Mouse (Mus musculus): ENCODE results near the gene Morn4. TPM values are rescaled to one million over a fixed set of nuclear protein-coding genes. Genes with fewer than 3 reads are reported as not detected.
"Not testable (repeated sequence)": the region's sequence is repeated elsewhere in the genome, so short reads cannot be mapped to it uniquely, and the experiment has no call there.

Gene Morn4
- polyA plus RNA-seq, 1 experiment from 2014 or later: 15.2 TPM

- not testable (repeated sequence) for H3K4me2 ChIP-seq; ATAC-seq (ENCODE audit: insufficient number of reproducible peaks, low FRiP score); H3K27me3 ChIP-seq (replicated peaks); H3K4me3 ChIP-seq; H3K9me3 ChIP-seq (replicated peaks); H3K36me3 ChIP-seq; H3K9ac ChIP-seq; H3K27ac ChIP-seq (ENCODE audit: poor library complexity, severe bottlenecking); H3K4me1 ChIP-seq (replicated peaks)
- WGBS: 86% methylated on average over 5 of the region's 5 CpGs
Measured at GRCm38 (mm10) chr19:42081613-42082012, 4.5 kb downstream of the Morn4 start.

GRCm38 (mm10) chr19:42080469-42080868, 5.7 kb downstream of the Morn4 start:
- 81% methylated on average over 11 of the region's 11 CpGs for WGBS
- Histone ChIP-seq H3K27ac (ENCODE audit: poor library complexity, severe bottlenecking) (no peak overlapping the region), H3K27me3 (replicated peaks) (no peaks in the 10 kb centered on the region), H3K4me3 (no peak overlapping the region), H3K9ac (no peak overlapping the region), H3K9me3 (replicated peaks) (no peaks in the 10 kb centered on the region), H3K4me2 (no peak overlapping the region), H3K4me1 (replicated peaks) (peaks cover under 1% of the 10 kb centered on the region), H3K36me3 (peaks cover 7% of the 10 kb centered on the region)
- no peak for ATAC-seq (ENCODE audit: insufficient number of reproducible peaks, low FRiP score)

GRCm38 (mm10) chr19:42079950-42080349, 6.2 kb downstream of the Morn4 start:
- no peak for ATAC-seq (ENCODE audit: insufficient number of reproducible peaks, low FRiP score)
- WGBS: 73% methylated on average over 5 of the region's 5 CpGs
- no peaks in the 10 kb centered on the region for H3K27me3 ChIP-seq (replicated peaks)
- no peaks in the 10 kb centered on the region for H3K9me3 ChIP-seq (replicated peaks)
- no peak overlapping the region for H3K4me2 ChIP-seq
- H3K9ac ChIP-seq: no peak overlapping the region
- peaks cover 12% of the 10 kb centered on the region for H3K36me3 ChIP-seq
- H3K27ac ChIP-seq (ENCODE audit: poor library complexity, severe bottlenecking): no peak overlapping the region
- H3K4me1 ChIP-seq (replicated peaks): no peaks in the 10 kb centered on the region
- H3K4me3 ChIP-seq: no peak overlapping the region

GRCm38 (mm10) chr19:42079006-42079405, 7.2 kb downstream of the Morn4 start:
- ATAC-seq (ENCODE audit: insufficient number of reproducible peaks, low FRiP score): no peak
- H3K4me1 ChIP-seq (replicated peaks): no peaks in the 10 kb centered on the region

GRCm38 (mm10) chr19:42078566-42078965, 7.6 kb downstream of the Morn4 start:
- Histone ChIP-seq H3K9me3 (replicated peaks) (no peaks in the 10 kb centered on the region), H3K4me1 (replicated peaks) (no peaks in the 10 kb centered on the region), H3K27ac (ENCODE audit: poor library complexity, severe bottlenecking) (no peak overlapping the region), H3K36me3 (peaks cover 15% of the 10 kb centered on the region), H3K4me2 (no peak overlapping the region), H3K9ac (no peak overlapping the region), H3K27me3 (replicated peaks) (no peaks in the 10 kb centered on the region), H3K4me3 (no peak overlapping the region)
- ATAC-seq (ENCODE audit: insufficient number of reproducible peaks, low FRiP score): no peak
- 86% methylated on average over 8 of the region's 8 CpGs for WGBS

More at GRCm38 (mm10) chr19:42079006-42079405, 7.2 kb downstream of the Morn4 start:
- H3K27me3 ChIP-seq (replicated peaks): no peaks in the 10 kb centered on the region
- no peak overlapping the region for H3K27ac ChIP-seq (ENCODE audit: poor library complexity, severe bottlenecking)
- H3K4me3 ChIP-seq: no peak overlapping the region
- peaks cover 15% of the 10 kb centered on the region for H3K36me3 ChIP-seq
- H3K4me2 ChIP-seq: no peak overlapping the region
- no peaks in the 10 kb centered on the region for H3K9me3 ChIP-seq (replicated peaks)
- WGBS: 87% methylated on average over 12 of the region's 12 CpGs
- H3K9ac ChIP-seq: no peak overlapping the region

GRCm38 (mm10) chr19:42075992-42076391, 10.2 kb downstream of the Morn4 start:
- Histone ChIP-seq H3K9me3 (replicated peaks) (no peaks in the 10 kb centered on the region), H3K27ac (ENCODE audit: poor library complexity, severe bottlenecking) (no peak overlapping the region), H3K9ac (no peak overlapping the region), H3K27me3 (replicated peaks) (no peaks in the 10 kb centered on the region), H3K4me1 (replicated peaks) (no peaks in the 10 kb centered on the region), H3K4me2 (no peak overlapping the region), H3K4me3 (no peak overlapping the region), H3K36me3 (peaks cover 15% of the 10 kb centered on the region)
- WGBS: 85% methylated on average over 16 of the region's 16 CpGs
- ATAC-seq (ENCODE audit: insufficient number of reproducible peaks, low FRiP score): no peak

GRCm38 (mm10) chr19:42075051-42075450, 11.1 kb downstream of the Morn4 start:
- 83% methylated on average over 2 of the region's 2 CpGs for WGBS
- no peak overlapping the region for H3K4me3 ChIP-seq

GRCm38 (mm10) chr19:42072802-42073201, 13.4 kb downstream of the Morn4 start:
- ATAC-seq (ENCODE audit: insufficient number of reproducible peaks, low FRiP score): no peak
- H3K4me1 ChIP-seq (replicated peaks): 0 out of 2 replicates have a peak, but pooled peaks cover 6% of the 10 kb centered on the region
- WGBS: 71% methylated on average over 7 of the region's 7 CpGs
- H3K4me3 ChIP-seq: no peak overlapping the region
- H3K36me3 ChIP-seq: peaks cover 15% of the 10 kb centered on the region
- H3K27ac ChIP-seq (ENCODE audit: poor library complexity, severe bottlenecking): no peak overlapping the region
- H3K9me3 ChIP-seq (replicated peaks): no peaks in the 10 kb centered on the region
- no peak overlapping the region for H3K9ac ChIP-seq
- no peaks in the 10 kb centered on the region for H3K27me3 ChIP-seq (replicated peaks)
- no peak overlapping the region for H3K4me2 ChIP-seq

More at GRCm38 (mm10) chr19:42075051-42075450, 11.1 kb downstream of the Morn4 start:
- Histone ChIP-seq H3K9ac (no peak overlapping the region), H3K27me3 (replicated peaks) (no peaks in the 10 kb centered on the region), H3K4me1 (replicated peaks) (no peaks in the 10 kb centered on the region), H3K27ac (ENCODE audit: poor library complexity, severe bottlenecking) (no peak overlapping the region), H3K9me3 (replicated peaks) (no peaks in the 10 kb centered on the region), H3K36me3 (peaks cover 15% of the 10 kb centered on the region), H3K4me2 (no peak overlapping the region)
- no peak for ATAC-seq (ENCODE audit: insufficient number of reproducible peaks, low FRiP score)

GRCm38 (mm10) chr19:42071886-42072608, 14.1 kb downstream of the Morn4 start:
- Histone ChIP-seq H3K27me3 (replicated peaks) (no peaks in the 10 kb centered on the region), H3K4me3 (no peak overlapping the region), H3K4me1 (replicated peaks) (0 out of 2 replicates have a peak, but pooled peaks cover 6% of the 10 kb centered on the region), H3K27ac (ENCODE audit: poor library complexity, severe bottlenecking) (no peak overlapping the region), H3K36me3 (peaks cover 15% of the 10 kb centered on the region), H3K9ac (no peak overlapping the region), H3K9me3 (replicated peaks) (no peaks in the 10 kb centered on the region), H3K4me2 (no peak overlapping the region)
- no peak for ATAC-seq (ENCODE audit: insufficient number of reproducible peaks, low FRiP score)
- 70% methylated on average over 15 of the region's 15 CpGs for WGBS

- Histone ChIP-seq H3K4me2 (no peak overlapping the region), H3K27ac (ENCODE audit: poor library complexity, severe bottlenecking) (no peak overlapping the region), H3K27me3 (replicated peaks) (no peaks in the 10 kb centered on the region), H3K36me3 (peaks cover 15% of the 10 kb centered on the region), H3K4me1 (replicated peaks) (0 out of 2 replicates have a peak, but pooled peaks cover 6% of the 10 kb centered on the region), H3K4me3 (no peak overlapping the region), H3K9me3 (replicated peaks) (no peaks in the 10 kb centered on the region), H3K9ac (no peak overlapping the region)
- WGBS: 71% methylated on average over 7 of the region's 7 CpGs
- ATAC-seq (ENCODE audit: insufficient number of reproducible peaks, low FRiP score): no peak
Measured at GRCm38 (mm10) chr19:42071221-42071620, 14.9 kb downstream of the Morn4 start.

GRCm38 (mm10) chr19:42069241-42069525, 17.0 kb downstream of the Morn4 start:
- Histone ChIP-seq H3K4me3 (no peak overlapping the region), H3K27ac (ENCODE audit: poor library complexity, severe bottlenecking) (no peak overlapping the region), H3K4me2 (no peak overlapping the region), H3K9ac (no peak overlapping the region), H3K27me3 (replicated peaks) (no peaks in the 10 kb centered on the region), H3K4me1 (replicated peaks) (0 out of 2 replicates have a peak, but pooled peaks cover 6% of the 10 kb centered on the region), H3K36me3 (no peaks in the 10 kb centered on the region), H3K9me3 (replicated peaks) (no peaks in the 10 kb centered on the region)
- no peak for ATAC-seq (ENCODE audit: insufficient number of reproducible peaks, low FRiP score)
- WGBS: 50% methylated on average over 6 of the region's 6 CpGs

Data from heart, embryonic 12.5 days (tissue).